ENCODE assay signal across 11 mouse cellular contexts in the genomic region with DNA sequence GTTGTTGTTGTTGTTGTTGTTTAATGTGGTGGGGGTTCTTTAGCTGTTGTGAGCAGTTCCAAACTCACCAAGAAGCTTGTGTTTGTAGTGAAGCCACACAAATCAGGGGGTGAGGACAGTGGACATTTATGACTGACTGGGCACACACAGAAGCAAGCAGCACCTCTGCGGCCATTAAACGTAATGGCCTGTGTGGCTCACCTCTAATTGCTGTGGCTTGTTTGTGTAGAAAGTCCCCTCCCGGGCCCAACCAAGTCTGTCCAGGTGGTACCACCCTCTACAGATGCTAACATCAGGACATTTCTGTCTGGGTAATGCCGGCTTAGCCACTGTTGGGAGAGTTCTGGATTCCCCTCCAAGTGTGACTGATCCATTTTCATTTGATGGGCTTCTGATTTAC.
"Had no signal": no experiment of that assay in that cellular context is flagged by ENCODE, and none has a peak within 500 bp of the region (broad histone marks: within the 10 kb centered on the region; RNA-seq: fewer than 3 reads in every experiment).

No protein-coding gene starts in this region.

- H3K27ac ChIP-seq: liver, embryonic 14.5 days; neural tube, embryonic 13.5 days had no signal

- H3K9ac ChIP-seq: limb, embryonic 15.5 days; liver, embryonic 14.5 days; neural tube, embryonic 13.5 days had no signal

- ATAC-seq: midbrain, embryonic 16.5 days had no signal

- H3K4me3 ChIP-seq: limb, embryonic 15.5 days; neural tube, embryonic 13.5 days had no signal

- H3K9me3 ChIP-seq: limb, embryonic 15.5 days; neural tube, embryonic 13.5 days had no signal

- H3K27me3 ChIP-seq: limb, embryonic 15.5 days; neural tube, embryonic 13.5 days had no signal

- H3K36me3 ChIP-seq: limb, embryonic 15.5 days; neural tube, embryonic 13.5 days had no signal

- H3K4me2 ChIP-seq: limb, embryonic 15.5 days; neural tube, embryonic 13.5 days had no signal

- DNase-seq: kidney, adult 11 months; kidney, adult 9 months; lung, adult 18-20 months; retina, postnatal 1 day; right cerebral cortex, postnatal 4 days; spleen, adult 18-20 months; thymus, postnatal 4 days had no signal
